Mouse (Mus musculus) stomach, postnatal 0 days (tissue): ENCODE measurements around the gene Sall4. TPM values are rescaled to one million over a fixed set of nuclear protein-coding genes. Genes with fewer than 3 reads are reported as not detected.

Experiments
- ATAC-seq: fragments of 200-750 bp; cut with Nextera tagmentation; 2 replicates; pipeline ENCODE4 v1.8.0; 2017; ENCODE audit not compliant: low FRiP score, low TSS enrichment
- DNase-seq: peaks from one replicate; pipeline ENCODE4 v3.0.0-alpha.2; 2016; ENCODE audit warnings: low spot score
- H3K27ac ChIP-seq: fragments of 300-500 bp; sonication (generic); replicated peaks from 2 replicates; pipeline ENCODE4 v1.5.1; 2014; ENCODE audit warnings: mild to moderate bottlenecking, control low read depth
- H3K27me3 ChIP-seq: fragments of 300-500 bp; sonication (generic); 2 replicates; pipeline ENCODE4 v1.6.1; 2014; ENCODE audit warnings: low read length; ENCODE audit not compliant: control insufficient read depth, insufficient read depth
- H3K36me3 ChIP-seq: fragments of 300-500 bp; sonication (generic); 2 replicates; pipeline ENCODE4 v1.6.1; 2014; ENCODE audit warnings: low read length, mixed read lengths; ENCODE audit not compliant: control insufficient read depth, insufficient read depth
- H3K4me1 ChIP-seq: fragments of 300-500 bp; sonication (generic); replicated peaks from 2 replicates; pipeline ENCODE4 v1.6.1; 2014; ENCODE audit warnings: antibody characterized with exemption; ENCODE audit not compliant: control insufficient read depth, insufficient read depth
- H3K4me2 ChIP-seq: fragments of 300-500 bp; sonication (generic); replicated peaks from 2 replicates; pipeline ENCODE4 v1.6.1; 2014; ENCODE audit warnings: low read depth, mild to moderate bottlenecking, control low read depth, moderate library complexity
- H3K4me3 ChIP-seq: fragments of 300-500 bp; sonication (generic); 2 replicates; pipeline ENCODE4 v1.5.1; 2014; ENCODE audit warnings: low read depth, low read length, control low read depth
- H3K9ac ChIP-seq: fragments of 300-500 bp; sonication (generic); 2 replicates; pipeline ENCODE4 v1.6.1; 2014; ENCODE audit warnings: mild to moderate bottlenecking, low read length, control low read depth, mixed read lengths
- H3K9me3 ChIP-seq: fragments of 300-500 bp; sonication (generic); 2 replicates; pipeline ENCODE4 v1.6.1; 2016; ENCODE audit warnings: low read length; ENCODE audit not compliant: control insufficient read depth
- CTCF ChIP-seq: IDR thresholded peaks from 2 replicates; pipeline ENCODE4 v1.5.1; 2016; ENCODE audit warnings: antibody characterized with exemption, low read depth, mild to moderate bottlenecking, moderate library complexity
- EP300 ChIP-seq: optimal IDR thresholded peaks from 2 replicates; pipeline ENCODE3; 2016; ENCODE audit warnings: antibody characterized with exemption
- WGBS: fragments of 180-500 bp; shearing (Covaris S2); extraction: QIAGEN DNeasy Blood & Tissue Kit; methylation state at CpG from one replicate; pipeline ENCODE4 v1.1.7; 2014; 5-methylcytosine and 5-hydroxymethylcytosine counted together
- polyA plus RNA-seq: library from polyadenylated mRNA; unstranded; fragments of >200 nt; fragmentation: Nextera tagmentation; extraction: Ambion mirVana; gene quantifications from 2 replicates; pipeline ENCODE4 v1.2.1, GENCODE M21; 2015

Sall4 gene
- polyA plus RNA-seq, 1 experiment from 2014 or later, result 0.05 TPM

- no peak overlapping the region for H3K9ac ChIP-seq
- no peak for DNase-seq
- no peaks in the 10 kb centered on the region for H3K9me3 ChIP-seq
- H3K4me1 ChIP-seq, result no peaks in the 10 kb centered on the region
- no peaks in the 10 kb centered on the region for H3K27me3 ChIP-seq
- no peak for ATAC-seq
- H3K27ac ChIP-seq, result no peak overlapping the region
- TF ChIP-seq CTCF (peak; percentile 28; the same call in 1 of the 2 replicates), EP300 (no peak)
- 64% methylated on average over 4 of the region's 4 CpGs for WGBS
- no peak overlapping the region for H3K4me2 ChIP-seq
- no peaks in the 10 kb centered on the region for H3K36me3 ChIP-seq
- H3K4me3 ChIP-seq, result no peak overlapping the region
Measured at GRCm38 (mm10) chr2:168719742-168720141, 48.0 kb downstream of the Sall4 start.

DNA sequence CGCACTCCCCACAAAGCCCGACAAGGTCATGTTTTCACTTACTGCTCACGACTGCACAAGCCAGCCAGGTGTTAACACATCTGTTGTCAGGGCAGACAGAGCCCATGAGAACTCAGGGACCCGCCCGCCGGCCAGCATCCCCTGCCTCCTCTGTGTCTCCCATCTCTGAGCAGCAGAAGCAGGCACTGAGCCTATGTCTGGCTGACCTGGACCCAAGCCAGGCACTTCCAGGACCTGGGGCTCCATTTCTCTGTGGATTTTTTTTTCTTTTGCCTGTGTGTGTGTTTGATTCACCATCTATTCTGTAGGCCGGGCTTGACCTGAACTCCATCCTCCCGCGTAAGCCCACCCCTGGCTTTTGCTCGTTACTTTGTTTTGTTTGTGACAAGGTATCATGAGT is 49.0 kb downstream of the Sall4 start:
- H3K4me3 ChIP-seq, result no peak overlapping the region
- 61% methylated on average over 10 of the region's 10 CpGs for WGBS
- DNase-seq (no peak), ATAC-seq (no peak)
- no peak overlapping the region for H3K4me2 ChIP-seq
- no peaks in the 10 kb centered on the region for H3K4me1 ChIP-seq
- H3K27ac ChIP-seq, result no peak overlapping the region
- H3K27me3 ChIP-seq, result no peaks in the 10 kb centered on the region
- H3K36me3 ChIP-seq, result no peaks in the 10 kb centered on the region
- H3K9me3 ChIP-seq, result no peaks in the 10 kb centered on the region
- TF ChIP-seq CTCF (no peak), EP300 (no peak)
- no peak overlapping the region for H3K9ac ChIP-seq

DNA sequence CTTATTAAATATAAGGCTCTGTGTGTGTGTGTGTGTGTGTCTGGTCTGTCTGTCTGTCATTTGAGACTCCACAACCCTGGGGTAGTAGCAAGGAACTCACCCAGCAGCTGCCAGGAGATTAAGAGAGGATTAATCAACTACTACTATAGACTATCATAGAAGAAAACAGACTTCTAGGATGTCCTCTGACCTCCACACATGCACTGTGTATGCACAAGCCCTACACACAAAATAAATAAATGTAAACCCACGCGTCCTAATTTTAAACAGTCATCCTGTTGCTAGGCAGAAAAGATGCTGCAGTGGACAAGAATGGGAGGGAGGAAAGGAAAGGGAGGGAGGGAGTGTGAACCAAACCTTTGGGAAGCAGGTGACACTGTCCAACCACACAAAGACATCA is 49.5 kb downstream of the Sall4 start:
- 29% methylated on average over 2 of the region's 2 CpGs for WGBS
- no peak overlapping the region for H3K9ac ChIP-seq
- no peaks in the 10 kb centered on the region for H3K27me3 ChIP-seq
- no peak overlapping the region for H3K4me2 ChIP-seq
- DNase-seq, result no peak
- H3K4me3 ChIP-seq, result no peak overlapping the region
- no peaks in the 10 kb centered on the region for H3K36me3 ChIP-seq
- no peak overlapping the region for H3K27ac ChIP-seq
- H3K9me3 ChIP-seq, result no peaks in the 10 kb centered on the region
- no peak for ATAC-seq
- H3K4me1 ChIP-seq, result no peaks in the 10 kb centered on the region
- TF ChIP-seq CTCF (no peak), EP300 (no peak)

DNA sequence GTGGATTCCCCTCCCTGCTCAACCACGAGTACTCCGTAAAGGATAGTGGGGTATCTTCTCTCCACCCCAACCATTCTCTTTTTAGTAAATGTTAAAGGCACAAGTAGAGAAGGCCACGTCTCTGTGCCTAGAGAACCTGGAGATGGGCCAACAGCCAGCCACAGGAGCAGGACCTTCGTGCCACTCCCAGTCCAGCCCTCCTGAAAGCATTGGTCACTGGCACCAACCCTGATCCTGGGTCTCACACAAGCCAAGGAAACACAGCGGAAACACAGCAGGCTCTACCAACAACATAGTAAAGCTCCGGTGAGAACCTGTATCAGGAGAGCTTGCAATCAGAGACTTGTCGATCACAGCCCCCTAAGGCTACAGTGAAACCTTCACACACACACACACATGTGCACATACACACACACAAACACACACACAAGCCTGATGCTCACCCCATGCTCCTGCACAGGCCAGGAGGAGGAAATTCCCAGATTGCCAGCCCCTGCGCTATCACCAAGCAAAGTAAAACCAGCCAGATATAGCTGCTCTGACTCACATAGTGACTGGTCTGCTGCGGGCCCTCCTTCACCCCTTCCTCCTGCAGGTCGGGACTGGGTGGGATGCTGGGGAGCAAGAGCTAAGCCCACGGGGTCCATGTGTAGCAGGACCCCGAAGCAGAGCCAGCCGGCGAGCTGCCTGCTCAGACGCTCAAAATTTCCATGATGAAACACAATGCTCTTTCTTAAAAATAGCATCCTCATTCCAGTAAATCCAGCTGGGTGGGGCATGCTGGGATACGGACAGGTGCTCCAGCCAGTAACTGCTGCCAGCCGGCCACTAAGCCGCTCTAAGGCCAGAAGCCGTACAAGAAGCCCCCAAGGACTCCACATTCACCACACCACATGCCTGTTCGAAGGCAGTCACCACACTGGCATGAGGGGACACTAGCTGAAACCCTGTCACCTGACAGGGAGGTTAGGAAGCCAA is 55.3 kb downstream of the Sall4 start:
- H3K9ac ChIP-seq, result no peak overlapping the region
- no peak overlapping the region for H3K27ac ChIP-seq
- H3K27me3 ChIP-seq, result no peaks in the 10 kb centered on the region
- no peak overlapping the region for H3K4me3 ChIP-seq
- H3K4me2 ChIP-seq, result no peak overlapping the region
- no peaks in the 10 kb centered on the region for H3K9me3 ChIP-seq
- no peaks in the 10 kb centered on the region for H3K4me1 ChIP-seq
- no peak for TF ChIP-seq CTCF
- no peak for TF ChIP-seq EP300
- 73% methylated on average over 20 of the region's 20 CpGs for WGBS
- peak; percentile 39 for DNase-seq
- peak; percentile 53 for ATAC-seq
- no peaks in the 10 kb centered on the region for H3K36me3 ChIP-seq

GRCm38 (mm10) chr2:168710979-168711378 is 56.8 kb downstream of the Sall4 start:
- no peak overlapping the region for H3K4me3 ChIP-seq
- H3K36me3 ChIP-seq, result no peaks in the 10 kb centered on the region
- TF ChIP-seq CTCF (no peak), EP300 (no peak)
- no peaks in the 10 kb centered on the region for H3K4me1 ChIP-seq
- no peaks in the 10 kb centered on the region for H3K9me3 ChIP-seq
- no peak overlapping the region for H3K9ac ChIP-seq
- DNase-seq, result no peak
- H3K4me2 ChIP-seq, result no peak overlapping the region
- peak; percentile 49; the same call in 1 of the 2 replicates for ATAC-seq
- H3K27me3 ChIP-seq, result no peaks in the 10 kb centered on the region
- no peak overlapping the region for H3K27ac ChIP-seq
- WGBS, result 60% methylated on average over 3 of the region's 3 CpGs

DNA sequence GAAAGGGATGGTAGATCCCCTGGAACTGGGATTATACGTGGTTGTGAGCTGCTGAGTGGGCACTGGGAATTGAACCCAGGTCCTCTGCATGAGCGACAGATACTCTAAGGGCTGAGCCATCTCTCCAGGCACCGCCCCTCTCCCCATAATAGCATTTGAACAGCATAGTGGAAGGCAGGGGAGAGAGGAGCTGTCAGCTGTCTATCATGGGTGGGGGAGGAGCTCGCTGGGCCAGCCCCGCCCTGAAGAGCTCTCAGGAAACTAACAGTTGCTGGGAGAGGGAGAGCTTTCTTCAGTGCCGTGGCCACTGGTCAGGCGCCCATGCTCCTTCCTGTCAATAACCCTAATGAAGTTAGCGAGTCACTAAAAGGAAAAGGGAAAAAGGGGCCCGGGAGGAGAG is 60.0 kb downstream of the Sall4 start:
- Histone ChIP-seq H3K36me3 (peaks cover 4% of the 10 kb centered on the region; the same call in 1 of the 2 replicates), H3K27ac (no peak overlapping the region), H3K4me3 (no peak overlapping the region), H3K4me1 (no peaks in the 10 kb centered on the region), H3K9ac (no peak overlapping the region), H3K4me2 (no peak overlapping the region), H3K27me3 (no peaks in the 10 kb centered on the region), H3K9me3 (no peaks in the 10 kb centered on the region)
- WGBS, result 57% methylated on average over 9 of the region's 9 CpGs
- DNase-seq (no peak), ATAC-seq (no peak)
- TF ChIP-seq CTCF, result no peak
